Mouse (Mus musculus) liver, embryonic 15.5 days (tissue): ENCODE measurements around the gene Kazald1. TPM values are rescaled to one million over a fixed set of nuclear protein-coding genes. Genes with fewer than 3 reads are reported as not detected.

Source experiments
- ATAC-seq: fragments of 200-750 bp; cut with Nextera tagmentation; 2 replicates; pipeline ENCODE4 v1.8.0; 2017; ENCODE audit warnings: moderate number of reproducible peaks, mild to moderate bottlenecking, moderate library complexity; ENCODE audit not compliant: insufficient read depth
- H3K27ac ChIP-seq: fragments of 300-500 bp; sonication (generic); replicated peaks from 2 replicates; pipeline ENCODE4 v1.5.1; 2015; ENCODE audit warnings: mild to moderate bottlenecking, inconsistent platforms
- H3K27me3 ChIP-seq: fragments of 300-500 bp; sonication (generic); 2 replicates; pipeline ENCODE4 v1.6.1; 2015; ENCODE audit warnings: mild to moderate bottlenecking, inconsistent platforms
- H3K36me3 ChIP-seq: fragments of 300-500 bp; sonication (generic); replicated peaks from 2 replicates; pipeline ENCODE4 v1.6.1; 2015; ENCODE audit warnings: moderate library complexity, mild to moderate bottlenecking, inconsistent platforms
- H3K4me1 ChIP-seq: fragments of 300-500 bp; sonication (generic); replicated peaks from 2 replicates; pipeline ENCODE4 v1.6.1; 2015; ENCODE audit warnings: inconsistent platforms
- H3K4me2 ChIP-seq: fragments of 300-500 bp; sonication (generic); 2 replicates; pipeline ENCODE4 v1.6.1; 2015; ENCODE audit warnings: moderate library complexity, mild to moderate bottlenecking, inconsistent platforms
- H3K4me3 ChIP-seq: fragments of 300-500 bp; sonication (generic); replicated peaks from 2 replicates; pipeline ENCODE4 v1.5.1; 2015; ENCODE audit warnings: mild to moderate bottlenecking, inconsistent platforms
- H3K9ac ChIP-seq: fragments of 300-500 bp; sonication (generic); 2 replicates; pipeline ENCODE4 v1.6.1; 2015; ENCODE audit warnings: moderate library complexity, mild to moderate bottlenecking, inconsistent platforms
- H3K9me3 ChIP-seq: fragments of 300-500 bp; sonication (generic); replicated peaks from 2 replicates; pipeline ENCODE4 v1.6.1; 2016; ENCODE audit warnings: inconsistent platforms
- WGBS: fragments of 180-500 bp; shearing (Covaris S2); methylation state at CpG from one replicate; pipeline ENCODE4 v1.1.7; 2015; ENCODE audit warnings: mixed read lengths; ENCODE audit not compliant: insufficient replicate concordance; 5-methylcytosine and 5-hydroxymethylcytosine counted together
- polyA plus RNA-seq: library from polyadenylated mRNA; unstranded; fragments of >200 nt; fragmentation: Nextera tagmentation; extraction: Ambion mirVana; gene quantifications from 2 replicates; pipeline ENCODE4 v1.2.1, GENCODE M21; 2015

Gene Kazald1
- polyA plus RNA-seq, 1 experiment from 2014 or later: 0.32 TPM

DNA sequence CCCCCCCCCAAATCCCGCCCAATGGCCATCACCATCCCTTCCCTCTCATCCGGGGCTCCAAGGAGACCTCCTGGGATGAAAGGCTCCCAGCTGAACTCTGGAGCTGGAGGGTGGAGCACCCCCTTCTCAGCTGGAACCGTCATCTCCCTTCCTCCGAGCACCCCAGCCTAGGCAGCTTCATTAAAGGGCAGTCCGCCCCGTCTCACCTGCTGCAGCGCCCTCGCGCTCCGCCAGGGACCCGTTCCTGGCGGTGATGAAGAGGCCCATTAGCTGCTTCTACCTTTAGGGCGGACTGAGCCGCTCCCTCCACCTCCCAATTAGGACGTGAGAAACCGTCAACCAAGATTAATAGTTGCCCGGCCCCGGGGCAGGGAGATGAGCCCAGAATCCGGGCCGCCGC is 9.8 kb upstream of the Kazald1 start:
- H3K4me3 ChIP-seq: no peak overlapping the region
- no peak overlapping the region for H3K4me2 ChIP-seq
- peaks cover 38% of the 10 kb centered on the region for H3K27me3 ChIP-seq
- peaks cover 31% of the 10 kb centered on the region for H3K4me1 ChIP-seq
- no peak overlapping the region for H3K27ac ChIP-seq
- no peaks in the 10 kb centered on the region for H3K36me3 ChIP-seq
- ATAC-seq: no peak
- no peak overlapping the region for H3K9ac ChIP-seq
- WGBS: 32% methylated on average over 21 of the region's 21 CpGs
- H3K9me3 ChIP-seq: no peaks in the 10 kb centered on the region

GRCm38 (mm10) chr19:45067170-45067569 is 7.9 kb upstream of the Kazald1 start:
- no peak overlapping the region for H3K4me2 ChIP-seq
- no peak overlapping the region for H3K27ac ChIP-seq
- WGBS: 61% methylated on average over 17 of the region's 17 CpGs
- no peak overlapping the region for H3K4me3 ChIP-seq
- peaks cover 38% of the 10 kb centered on the region for H3K27me3 ChIP-seq
- H3K9ac ChIP-seq: no peak overlapping the region
- no peaks in the 10 kb centered on the region for H3K36me3 ChIP-seq
- H3K4me1 ChIP-seq: peaks cover 42% of the 10 kb centered on the region
- no peak for ATAC-seq
- H3K9me3 ChIP-seq: no peaks in the 10 kb centered on the region

- ATAC-seq: no peak; the same call in 1 of the 2 replicates
- Histone ChIP-seq H3K27me3 (peaks cover 38% of the 10 kb centered on the region), H3K4me1 (peaks cover 42% of the 10 kb centered on the region), H3K9me3 (no peaks in the 10 kb centered on the region), H3K4me2 (no peak overlapping the region), H3K27ac (no peak overlapping the region), H3K9ac (no peak overlapping the region), H3K36me3 (no peaks in the 10 kb centered on the region), H3K4me3 (no peak overlapping the region)
- WGBS: 50% methylated on average over 7 of the region's 7 CpGs
Measured at GRCm38 (mm10) chr19:45067758-45068510, 7.1 kb upstream of the Kazald1 start.

GRCm38 (mm10) chr19:45073871-45074542 is 1.0 kb upstream of the Kazald1 start:
- H3K9me3 ChIP-seq: no peaks in the 10 kb centered on the region
- 6% methylated on average over 20 of the region's 20 CpGs for WGBS
- peak overlapping the region; percentile 96 for H3K4me2 ChIP-seq
- no peaks in the 10 kb centered on the region for H3K36me3 ChIP-seq
- peak overlapping the region; percentile 77 for H3K4me3 ChIP-seq
- ATAC-seq: peak; percentile 31; the same call in 1 of the 2 replicates
- H3K27ac ChIP-seq: peak overlapping the region; percentile 89
- H3K9ac ChIP-seq: peak overlapping the region; percentile 82
- peaks cover 53% of the 10 kb centered on the region for H3K4me1 ChIP-seq
- H3K27me3 ChIP-seq: peaks cover 39% of the 10 kb centered on the region

GRCm38 (mm10) chr19:45075323-45076035 is 438 bp downstream of the Kazald1 start:
- Histone ChIP-seq H3K4me3 (peak overlapping the region; percentile 77), H3K9me3 (no peaks in the 10 kb centered on the region), H3K27me3 (peaks cover 54% of the 10 kb centered on the region), H3K9ac (peak overlapping the region; percentile 82), H3K27ac (peak overlapping the region; percentile 89), H3K4me1 (peaks cover 67% of the 10 kb centered on the region), H3K36me3 (no peaks in the 10 kb centered on the region), H3K4me2 (peak overlapping the region; percentile 96)
- 1% methylated on average over 32 of the region's 32 CpGs for WGBS
- ATAC-seq: peak; percentile 67

DNA sequence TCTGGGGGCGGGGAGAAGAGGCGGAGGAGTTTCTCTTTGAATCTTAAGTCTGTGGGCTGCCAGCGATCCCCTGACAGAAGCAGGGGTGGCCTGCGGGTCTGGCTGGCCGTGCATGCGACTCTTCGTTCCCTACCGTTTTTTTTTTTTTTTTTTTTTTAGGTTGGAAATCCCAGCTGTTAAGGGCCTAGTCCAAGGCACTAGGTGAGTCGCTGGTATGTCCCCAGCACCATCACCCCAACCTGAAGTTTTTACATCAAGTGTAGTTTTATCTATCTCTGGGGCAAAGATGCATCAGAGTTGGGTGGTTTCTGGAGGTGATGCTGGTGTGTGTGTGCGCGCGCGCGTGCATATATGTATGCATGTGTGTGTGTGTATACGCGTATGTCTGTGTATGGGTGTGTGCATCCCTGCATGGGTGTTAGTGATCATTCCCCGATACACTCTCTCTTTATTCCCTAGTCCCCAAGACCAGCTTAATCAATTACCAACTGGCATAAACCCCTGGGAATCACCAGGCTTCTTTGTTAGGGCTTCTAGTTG is 1.1 kb downstream of the Kazald1 start:
- H3K4me2 ChIP-seq: peak overlapping the region; percentile 96
- H3K36me3 ChIP-seq: no peaks in the 10 kb centered on the region
- H3K4me3 ChIP-seq: peak overlapping the region; percentile 77
- H3K27me3 ChIP-seq: peaks cover 60% of the 10 kb centered on the region
- H3K27ac ChIP-seq: no peak overlapping the region
- H3K9ac ChIP-seq: peak overlapping the region; percentile 82
- no peaks in the 10 kb centered on the region for H3K9me3 ChIP-seq
- peaks cover 67% of the 10 kb centered on the region for H3K4me1 ChIP-seq
- no peak for ATAC-seq
- 14% methylated on average over 17 of the region's 17 CpGs for whole genome bisulfite sequencing

GRCm38 (mm10) chr19:45076586-45077510 is 1.8 kb downstream of the Kazald1 start:
- Histone ChIP-seq H3K4me2 (peak overlapping the region; percentile 96), H3K27ac (no peak overlapping the region), H3K9me3 (no peaks in the 10 kb centered on the region), H3K27me3 (peaks cover 67% of the 10 kb centered on the region), H3K4me1 (peaks cover 63% of the 10 kb centered on the region), H3K36me3 (no peaks in the 10 kb centered on the region), H3K4me3 (peak overlapping the region; percentile 77), H3K9ac (peak overlapping the region; percentile 42; the same call in 1 of the 2 replicates)
- under 1% methylated on average over 62 of the region's 62 CpGs for WGBS
- ATAC-seq: no peak

GRCm38 (mm10) chr19:45077742-45078645 is 3.0 kb downstream of the Kazald1 start:
- Histone ChIP-seq H3K27ac (no peak overlapping the region), H3K9me3 (no peaks in the 10 kb centered on the region), H3K27me3 (peaks cover 79% of the 10 kb centered on the region), H3K4me3 (no peak overlapping the region), H3K36me3 (no peaks in the 10 kb centered on the region), H3K9ac (no peak overlapping the region), H3K4me2 (no peak overlapping the region), H3K4me1 (peaks cover 62% of the 10 kb centered on the region)
- WGBS: 7% methylated on average over 20 of the region's 20 CpGs
- no peak for ATAC-seq

GRCm38 (mm10) chr19:45078971-45079764 is 4.1 kb downstream of the Kazald1 start:
- Histone ChIP-seq H3K4me1 (peaks cover 53% of the 10 kb centered on the region), H3K9ac (no peak overlapping the region), H3K27me3 (peaks cover 91% of the 10 kb centered on the region), H3K4me2 (peak overlapping the region; percentile 53), H3K4me3 (peak overlapping the region; percentile 21; the same call in 1 of the 2 replicates), H3K36me3 (no peaks in the 10 kb centered on the region), H3K27ac (no peak overlapping the region), H3K9me3 (no peaks in the 10 kb centered on the region)
- no peak for ATAC-seq
- WGBS: 12% methylated on average over 16 of the region's 17 CpGs
